Mouse (Mus musculus) kidney, postnatal 0 days (tissue): Measurements from ENCODE around the gene Zfp27. TPM values are rescaled to one million over a fixed set of nuclear protein-coding genes. Genes with fewer than 3 reads are reported as not detected.
A peak's percentile ranks its signal among the peaks of the same experiment; 100 is the strongest.
"Not testable (repeated sequence)": the region's sequence is repeated elsewhere in the genome, so short reads cannot be mapped to it uniquely, and the experiment has no call there.

Experiments used
- ATAC-seq: fragments of 200-750 bp; cut with Nextera tagmentation; replicated peaks from 2 replicates; pipeline ENCODE4 v1.8.0; 2017; ENCODE audit warnings: low read depth, moderate number of reproducible peaks, moderate TSS enrichment, moderate library complexity; ENCODE audit not compliant: low FRiP score
- DNase-seq: peaks from one replicate; pipeline ENCODE4 v3.0.0-alpha.2; 2016; ENCODE audit warnings: low spot score
- H3K27ac ChIP-seq: fragments of 300-500 bp; sonication (generic); 2 replicates; pipeline ENCODE4 v1.5.1; 2014; ENCODE audit warnings: mild to moderate bottlenecking
- H3K27me3 ChIP-seq: fragments of 300-500 bp; sonication (generic); 2 replicates; pipeline ENCODE4 v1.6.1; 2014; ENCODE audit warnings: low read length, mixed read lengths; ENCODE audit not compliant: insufficient read depth
- H3K36me3 ChIP-seq: fragments of 300-500 bp; sonication (generic); 2 replicates; pipeline ENCODE4 v1.6.1; 2014; ENCODE audit warnings: low read length, mixed read lengths; ENCODE audit not compliant: insufficient read depth
- H3K4me1 ChIP-seq: fragments of 300-500 bp; sonication (generic); replicated peaks from 2 replicates; pipeline ENCODE4 v1.6.1; 2014; ENCODE audit warnings: antibody characterized with exemption, low read length, mixed read lengths; ENCODE audit not compliant: insufficient read depth
- H3K4me2 ChIP-seq: fragments of 300-500 bp; sonication (generic); 2 replicates; pipeline ENCODE4 v1.6.1; 2014; ENCODE audit warnings: mild to moderate bottlenecking, low read length, moderate library complexity, mixed read lengths
- H3K4me3 ChIP-seq: fragments of 300-500 bp; sonication (generic); replicated peaks from 2 replicates; pipeline ENCODE4 v1.5.1; 2014; ENCODE audit warnings: low read depth, low read length
- H3K9ac ChIP-seq: fragments of 300-500 bp; sonication (generic); 2 replicates; pipeline ENCODE4 v1.6.1; 2014; ENCODE audit warnings: low read depth, low read length
- H3K9me3 ChIP-seq: fragments of 300-500 bp; sonication (generic); replicated peaks from 2 replicates; pipeline ENCODE4 v1.6.1; 2016; ENCODE audit warnings: low read length, inconsistent platforms, mixed read lengths
- CTCF ChIP-seq: IDR thresholded peaks from 2 replicates; pipeline ENCODE4 v1.5.1; 2016; ENCODE audit warnings: antibody characterized with exemption, low read depth, mild to moderate bottlenecking, moderate library complexity
- WGBS: fragments of 180-500 bp; shearing (Covaris S2); extraction: QIAGEN DNeasy Blood & Tissue Kit; methylation state at CpG from one replicate; pipeline ENCODE4 v1.1.7; 2014; 5-methylcytosine and 5-hydroxymethylcytosine counted together
- polyA plus RNA-seq: library from polyadenylated mRNA; unstranded; fragments of >200 nt; fragmentation: Nextera tagmentation; extraction: Ambion mirVana; gene quantifications from 2 replicates; pipeline ENCODE4 v1.2.1, GENCODE M21; 2015

The Zfp27 gene
- polyA plus RNA-seq, 1 experiment from 2014 or later: 7.7 TPM

GRCm38 (mm10) chr7:29904101-29904500 is 2.3 kb downstream of the Zfp27 start:
- no peak for ATAC-seq
- 98% methylated on average over 4 of the region's 4 CpGs for WGBS
- no peaks in the 10 kb centered on the region for H3K9me3 ChIP-seq
- no peak overlapping the region for H3K27ac ChIP-seq
- H3K4me3 ChIP-seq: no peak overlapping the region
- no peak for DNase-seq
- no peak for TF ChIP-seq CTCF
- H3K4me1 ChIP-seq: no peaks in the 10 kb centered on the region
- H3K4me2 ChIP-seq: no peak overlapping the region
- peaks cover 10% of the 10 kb centered on the region for H3K36me3 ChIP-seq
- H3K27me3 ChIP-seq: no peaks in the 10 kb centered on the region
- no peak overlapping the region for H3K9ac ChIP-seq

- H3K9me3 ChIP-seq: peaks cover 24% of the 10 kb centered on the region
- no peak overlapping the region for H3K9ac ChIP-seq
- H3K4me3 ChIP-seq: no peak overlapping the region
- H3K36me3 ChIP-seq: peaks cover 58% of the 10 kb centered on the region
- 95% methylated on average over 4 of the region's 4 CpGs for WGBS
- ATAC-seq (no peak), DNase-seq (no peak)
- H3K27ac ChIP-seq: no peak overlapping the region
- H3K4me2 ChIP-seq: no peak overlapping the region
- no peaks in the 10 kb centered on the region for H3K4me1 ChIP-seq
- TF ChIP-seq CTCF: peak; percentile 15; the same call in 1 of the 2 replicates
- H3K27me3 ChIP-seq: no peaks in the 10 kb centered on the region
Measured at GRCm38 (mm10) chr7:29898351-29898750, 8.0 kb downstream of the Zfp27 start.

- no peak overlapping the region for H3K4me3 ChIP-seq
- no peak overlapping the region for H3K9ac ChIP-seq
- no peak for DNase-seq
- no peak overlapping the region for H3K4me2 ChIP-seq
- peaks cover 35% of the 10 kb centered on the region for H3K9me3 ChIP-seq
- no peak overlapping the region for H3K27ac ChIP-seq
- TF ChIP-seq CTCF: no peak
- over 99% methylated on average over 4 of the region's 4 CpGs for WGBS
- ATAC-seq: no peak
- H3K27me3 ChIP-seq: no peaks in the 10 kb centered on the region
- no peaks in the 10 kb centered on the region for H3K4me1 ChIP-seq
- peaks cover 58% of the 10 kb centered on the region for H3K36me3 ChIP-seq
Measured at GRCm38 (mm10) chr7:29892756-29893155, 13.6 kb downstream of the Zfp27 start.

- WGBS: 98% methylated on average over 7 of the region's 7 CpGs
- H3K4me1 ChIP-seq: no peaks in the 10 kb centered on the region
- no peak overlapping the region for H3K9ac ChIP-seq
- ATAC-seq (no peak), DNase-seq (no peak)
- peaks cover 32% of the 10 kb centered on the region for H3K9me3 ChIP-seq
- no peak overlapping the region for H3K27ac ChIP-seq
- no peak overlapping the region for H3K4me2 ChIP-seq
- no peak for TF ChIP-seq CTCF
- H3K36me3 ChIP-seq: peaks cover 41% of the 10 kb centered on the region
- H3K4me3 ChIP-seq: no peak overlapping the region
- no peaks in the 10 kb centered on the region for H3K27me3 ChIP-seq
Measured at GRCm38 (mm10) chr7:29890501-29890900, 15.9 kb downstream of the Zfp27 start.

DNA sequence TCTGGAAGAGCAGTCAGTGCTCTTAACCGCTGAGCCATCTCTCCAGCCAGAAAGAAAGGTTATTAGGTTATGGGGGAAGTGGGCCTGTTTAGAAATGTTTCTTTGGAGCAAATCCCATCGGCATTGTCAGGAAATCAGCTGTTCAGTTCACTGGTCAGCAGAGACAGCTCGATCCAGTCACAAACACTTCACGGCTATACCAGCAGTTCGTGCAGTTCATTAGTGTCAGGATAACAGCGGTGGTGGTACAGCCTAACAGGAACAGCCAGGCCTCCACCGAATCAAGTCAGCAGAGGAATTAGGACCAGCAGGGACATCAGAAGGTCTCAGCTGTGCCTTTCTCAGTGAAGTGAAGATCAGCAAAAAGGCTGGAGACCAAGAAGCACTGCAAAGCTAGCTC is 25.5 kb downstream of the Zfp27 start:
- DNase-seq: no peak
- peaks cover under 1% of the 10 kb centered on the region for H3K36me3 ChIP-seq

GRCm38 (mm10) chr7:29880056-29880455 is 26.3 kb downstream of the Zfp27 start:
- 72% methylated on average over 7 of the region's 7 CpGs for WGBS
- H3K27ac ChIP-seq: no peak overlapping the region
- no peak for ATAC-seq
- peak; percentile 19 for DNase-seq
- peaks cover 10% of the 10 kb centered on the region for H3K9me3 ChIP-seq
- no peak for TF ChIP-seq CTCF
- H3K36me3 ChIP-seq: peaks cover 9% of the 10 kb centered on the region
- H3K27me3 ChIP-seq: no peaks in the 10 kb centered on the region
- no peak overlapping the region for H3K4me3 ChIP-seq
- no peaks in the 10 kb centered on the region for H3K4me1 ChIP-seq
- H3K4me2 ChIP-seq: no peak overlapping the region
- no peak overlapping the region for H3K9ac ChIP-seq

More for the DNA sequence above, 25.5 kb downstream of the Zfp27 start:
- no peak for TF ChIP-seq CTCF
- Histone ChIP-seq H3K9me3 (peaks cover under 1% of the 10 kb centered on the region; the same call in 1 of the 2 replicates), H3K4me3 (no peak overlapping the region), H3K4me1 (no peaks in the 10 kb centered on the region), H3K4me2 (no peak overlapping the region), H3K27me3 (no peaks in the 10 kb centered on the region), H3K27ac (no peak overlapping the region), H3K9ac (no peak overlapping the region)
- WGBS: 80% methylated on average over 7 of the region's 7 CpGs
- ATAC-seq: no peak

DNA sequence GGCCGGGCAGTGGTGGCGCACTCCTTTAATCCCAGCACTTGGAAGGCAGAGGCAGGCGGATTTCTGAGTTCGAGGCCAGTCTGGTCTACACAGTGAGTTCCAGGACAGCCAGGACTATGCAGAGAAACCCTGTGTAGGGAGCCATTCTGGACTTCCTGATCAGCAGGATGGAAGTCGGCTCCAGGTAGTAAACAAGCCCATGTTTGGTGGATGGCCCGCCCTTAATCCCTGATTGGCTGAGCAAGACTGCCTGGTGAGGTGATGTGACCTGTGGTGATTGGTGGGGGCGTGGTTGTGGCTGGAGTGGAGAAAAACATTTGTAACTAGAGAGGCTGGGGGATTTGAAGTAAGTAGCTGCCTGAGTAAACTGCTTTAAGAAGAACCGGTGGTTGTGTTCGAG is 28.8 kb downstream of the Zfp27 start:
- Histone ChIP-seq H3K36me3 (peaks cover 19% of the 10 kb centered on the region), H3K9me3 (peaks cover 15% of the 10 kb centered on the region)
- not testable (repeated sequence) for H3K9ac ChIP-seq, H3K4me3 ChIP-seq, H3K4me2 ChIP-seq, ATAC-seq, DNase-seq, H3K4me1 ChIP-seq, H3K27me3 ChIP-seq, H3K27ac ChIP-seq
- 89% methylated on average over 9 of the region's 9 CpGs for WGBS
